Mouse (Mus musculus) embryonic fibroblast, embryonic 13.5 days (primary cell): ENCODE data around the gene Glud1.

Source experiments
- CTCF ChIP-seq: IDR thresholded peaks from 2 replicates; pipeline ENCODE4 v1.5.1; 2011; ENCODE audit warnings: mild to moderate bottlenecking, control low read depth, low read length, moderate library complexity, borderline replicate concordance; ENCODE audit not compliant: insufficient read depth
- POLR2A ChIP-seq: IDR thresholded peaks from 2 replicates; pipeline ENCODE4 v1.6.1; 2011; ENCODE audit warnings: low read depth, mild to moderate bottlenecking, control low read depth, low read length, moderate library complexity

DNA sequence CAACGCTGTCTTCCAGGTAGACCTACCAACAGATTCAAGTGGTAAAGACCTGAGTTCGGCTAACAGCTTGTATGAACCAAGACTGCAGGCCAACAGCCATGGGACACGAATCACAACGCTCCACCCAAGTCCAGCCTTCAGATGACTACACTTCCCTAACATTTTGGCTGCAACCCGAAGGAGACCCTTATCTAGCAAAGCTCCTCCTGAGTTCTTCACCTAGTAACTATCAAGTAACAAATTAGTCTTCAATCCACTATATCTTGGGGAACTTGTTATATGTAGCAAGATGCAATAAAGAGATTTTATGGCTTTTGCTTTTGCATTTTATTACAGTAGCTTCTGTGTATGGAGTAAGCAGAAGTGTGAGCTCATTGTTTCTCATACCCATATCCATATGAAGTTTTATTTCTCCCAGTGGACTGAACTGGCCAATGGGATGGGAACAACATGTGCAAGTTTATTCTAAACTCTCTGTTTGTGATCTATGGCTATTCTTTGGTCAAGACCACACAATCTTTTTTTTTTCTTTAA lies 28.7 kb upstream of the Glud1 start:
- no peak for TF ChIP-seq POLR2A
- no peak for TF ChIP-seq CTCF
